Mouse (Mus musculus) liver, adult 2 months (tissue): ENCODE results near the gene Rbm38. TPM values are rescaled to one million over a fixed set of nuclear protein-coding genes. Genes with fewer than 3 reads are reported as not detected.

ENCODE experiments used
- DNase-seq: peaks from one replicate; pipeline ENCODE4 v3.0.0-alpha.2; 2011; ENCODE audit warnings: low read depth, low spot score; ENCODE audit errors: extremely low read depth
- H3K27ac ChIP-seq: fragments of 200-500 bp; replicated peaks from 2 replicates; pipeline ENCODE4 v1.5.1; 2012; ENCODE audit warnings: low read depth, mild to moderate bottlenecking, control low read depth, inconsistent platforms, low read length; ENCODE audit not compliant: insufficient read depth
- H3K27me3 ChIP-seq: fragments of 200-500 bp; 2 replicates; pipeline ENCODE4 v1.6.1; 2012; ENCODE audit warnings: mild to moderate bottlenecking, moderate library complexity, low read length, inconsistent platforms; ENCODE audit not compliant: control insufficient read depth, insufficient read depth
- H3K36me3 ChIP-seq: fragments of 200-500 bp; 2 replicates; pipeline ENCODE4 v1.6.1; 2012; ENCODE audit warnings: low read length, inconsistent platforms; ENCODE audit not compliant: control insufficient read depth, insufficient read depth
- H3K4me1 ChIP-seq: fragments of 200-500 bp; 2 replicates; pipeline ENCODE4 v1.6.1; 2011; ENCODE audit warnings: low read length; ENCODE audit not compliant: control insufficient read depth, insufficient read depth
- H3K4me3 ChIP-seq: fragments of 200-500 bp; 2 replicates; pipeline ENCODE4 v1.5.1; 2011; ENCODE audit warnings: low read depth, mild to moderate bottlenecking, control low read depth, low read length, moderate library complexity; ENCODE audit not compliant: insufficient read depth
- H3K79me2 ChIP-seq: fragments of 200-500 bp; 2 replicates; pipeline ENCODE4 v1.6.1; 2012; ENCODE audit warnings: inconsistent platforms, mild to moderate bottlenecking, low read length, moderate library complexity; ENCODE audit not compliant: control insufficient read depth, insufficient read depth
- H3K9ac ChIP-seq: fragments of 200-500 bp; 2 replicates; pipeline ENCODE4 v1.6.1; 2012; ENCODE audit warnings: low read depth, mild to moderate bottlenecking, control low read depth, inconsistent platforms, low read length
- CTCF ChIP-seq: fragments of 200-500 bp; IDR thresholded peaks from 2 replicates; pipeline ENCODE4 v1.5.1; 2011; ENCODE audit warnings: low read depth, low read length, control low read depth
- POLR2A ChIP-seq: fragments of 200-500 bp; IDR thresholded peaks from 2 replicates; pipeline ENCODE4 v1.6.1; 2011; ENCODE audit warnings: low read length, control low read depth; ENCODE audit not compliant: insufficient read depth; ENCODE audit errors: extremely low read depth
- WGBS: fragments of 180-500 bp; shearing (Covaris S2); methylation state at CpG from one replicate; pipeline ENCODE4 v1.1.7; 2018; 5-methylcytosine and 5-hydroxymethylcytosine counted together
- polyA plus RNA-seq: library from polyadenylated mRNA; depleted of rRNA; stranded (reverse); fragments of >200 nt; gene quantifications from 2 replicates; pipeline ENCODE4 v1.2.3, GENCODE M21; 2012
- total RNA-seq: library from RNA; depleted of rRNA; stranded (reverse); fragments of >200 nt; gene quantifications from 2 replicates; pipeline ENCODE4 v1.2.3, GENCODE M21; 2014

Gene Rbm38
- total and polyA plus RNA-seq, 2 experiments = 0.55 to 11.1 TPM

GRCm38 (mm10) chr2:173000921-173001320 lies 19.4 kb upstream of the Rbm38 start:
- H3K4me3 ChIP-seq = peak overlapping the region; percentile 96; the same call in 1 of the 2 replicates
- WGBS = 22% methylated on average over 8 of the region's 8 CpGs
- H3K4me1 ChIP-seq = peaks cover 6% of the 10 kb centered on the region
- no peak for TF ChIP-seq POLR2A
- TF ChIP-seq CTCF = no peak
- H3K27ac ChIP-seq = no peak overlapping the region
- no peak for DNase-seq
- H3K9ac ChIP-seq = peak overlapping the region; percentile 88
- H3K79me2 ChIP-seq = peaks cover 11% of the 10 kb centered on the region; the same call in 1 of the 2 replicates
- no peaks in the 10 kb centered on the region for H3K27me3 ChIP-seq
- H3K36me3 ChIP-seq = peaks cover 10% of the 10 kb centered on the region; the same call in 1 of the 2 replicates

GRCm38 (mm10) chr2:173003737-173004136 lies 16.6 kb upstream of the Rbm38 start:
- peaks cover 6% of the 10 kb centered on the region for H3K4me1 ChIP-seq
- H3K36me3 ChIP-seq = peaks cover 35% of the 10 kb centered on the region
- TF ChIP-seq CTCF = no peak
- TF ChIP-seq POLR2A = no peak
- H3K27ac ChIP-seq = no peak overlapping the region
- H3K4me3 ChIP-seq = no peak overlapping the region
- H3K9ac ChIP-seq = no peak overlapping the region
- 98% methylated on average over 8 of the region's 8 CpGs for WGBS
- peaks cover 11% of the 10 kb centered on the region; the same call in 1 of the 2 replicates for H3K79me2 ChIP-seq
- DNase-seq = no peak
- H3K27me3 ChIP-seq = no peaks in the 10 kb centered on the region

GRCm38 (mm10) chr2:173010220-173010717 lies 10.0 kb upstream of the Rbm38 start:
- Histone ChIP-seq H3K27ac (no peak overlapping the region), H3K4me1 (no peaks in the 10 kb centered on the region), H3K79me2 (no peaks in the 10 kb centered on the region), H3K4me3 (no peak overlapping the region), H3K9ac (no peak overlapping the region), H3K36me3 (peaks cover 62% of the 10 kb centered on the region), H3K27me3 (no peaks in the 10 kb centered on the region)
- no peak for DNase-seq
- TF ChIP-seq POLR2A = no peak
- no peak for TF ChIP-seq CTCF
- 76% methylated on average over 3 of the region's 3 CpGs for WGBS

DNA sequence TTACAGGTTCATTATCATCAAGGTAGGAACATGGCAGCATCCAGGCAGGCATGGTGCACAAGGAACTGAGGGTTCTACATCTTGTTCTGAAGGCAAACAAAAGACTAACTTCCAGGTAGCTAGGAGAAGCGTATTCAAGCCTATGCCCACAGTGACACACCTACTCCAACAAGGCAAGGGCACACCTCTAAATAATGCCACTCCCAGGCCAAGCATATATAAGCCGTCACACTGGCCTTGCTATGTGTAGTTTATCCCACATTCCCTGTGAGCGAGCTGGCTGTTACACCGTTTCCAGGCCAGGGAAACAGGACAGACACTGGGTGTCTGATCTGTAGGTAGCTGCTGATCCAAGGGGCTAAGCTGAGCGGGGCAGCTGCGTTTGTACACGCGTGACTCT lies 8.9 kb upstream of the Rbm38 start:
- Histone ChIP-seq H3K9ac (no peak overlapping the region), H3K27ac (no peak overlapping the region), H3K4me1 (no peaks in the 10 kb centered on the region), H3K4me3 (no peak overlapping the region), H3K36me3 (peaks cover 55% of the 10 kb centered on the region), H3K27me3 (no peaks in the 10 kb centered on the region), H3K79me2 (no peaks in the 10 kb centered on the region)
- DNase-seq = no peak
- WGBS = 97% methylated on average over 8 of the region's 8 CpGs
- no peak for TF ChIP-seq POLR2A
- no peak for TF ChIP-seq CTCF

GRCm38 (mm10) chr2:173014741-173015287 lies 5.5 kb upstream of the Rbm38 start:
- Histone ChIP-seq H3K27ac (no peak overlapping the region), H3K9ac (no peak overlapping the region), H3K36me3 (peaks cover 25% of the 10 kb centered on the region), H3K27me3 (no peaks in the 10 kb centered on the region), H3K4me1 (peaks cover 16% of the 10 kb centered on the region), H3K4me3 (no peak overlapping the region), H3K79me2 (no peaks in the 10 kb centered on the region)
- WGBS = 86% methylated on average over 7 of the region's 7 CpGs
- DNase-seq = no peak
- TF ChIP-seq POLR2A (no peak), CTCF (no peak)

DNA sequence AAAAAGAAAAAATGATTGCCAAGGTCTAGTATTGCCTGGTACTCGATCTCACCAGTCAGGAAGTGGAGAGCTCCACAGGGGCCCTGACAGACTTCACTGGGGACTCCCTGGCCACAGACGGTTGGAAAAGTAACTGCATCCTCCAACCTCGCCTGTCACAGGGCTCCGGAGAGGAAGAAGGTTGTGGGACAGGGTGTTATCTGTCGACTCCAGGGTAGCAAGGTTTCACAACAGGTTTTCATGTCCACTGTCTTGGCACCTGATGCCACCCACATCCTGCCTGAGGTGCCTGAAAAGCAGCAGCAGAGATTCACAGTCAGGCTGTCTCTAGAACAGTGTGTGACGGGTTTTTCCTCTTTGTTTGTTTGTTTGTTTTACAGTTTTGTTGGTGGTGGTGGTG lies 2.4 kb upstream of the Rbm38 start:
- H3K36me3 ChIP-seq = peaks cover 2% of the 10 kb centered on the region; the same call in 1 of the 2 replicates
- peaks cover 3% of the 10 kb centered on the region; the same call in 1 of the 2 replicates for H3K79me2 ChIP-seq
- WGBS = 13% methylated on average over 6 of the region's 6 CpGs
- peaks cover 18% of the 10 kb centered on the region for H3K4me1 ChIP-seq
- H3K27me3 ChIP-seq = no peaks in the 10 kb centered on the region
- peak; percentile 58 for DNase-seq
- H3K27ac ChIP-seq = no peak overlapping the region
- H3K9ac ChIP-seq = no peak overlapping the region
- no peak overlapping the region for H3K4me3 ChIP-seq
- TF ChIP-seq CTCF (no peak), POLR2A (no peak)
